Mouse (Mus musculus) c-Kit-positive CD71-negative TER-119-negative erythroid progenitor cells, embryonic 14.5 days (primary cell): ENCODE measurements around the gene Smdt1.
"Not testable (repeated sequence)": the region's sequence is repeated elsewhere in the genome, so short reads cannot be mapped to it uniquely, and the experiment has no call there.

ENCODE experiments used
- DNase-seq: peaks from one replicate; pipeline ENCODE4 v3.0.0-alpha.2; 2013; ENCODE audit warnings: low read depth

Gene Smdt1

DNA sequence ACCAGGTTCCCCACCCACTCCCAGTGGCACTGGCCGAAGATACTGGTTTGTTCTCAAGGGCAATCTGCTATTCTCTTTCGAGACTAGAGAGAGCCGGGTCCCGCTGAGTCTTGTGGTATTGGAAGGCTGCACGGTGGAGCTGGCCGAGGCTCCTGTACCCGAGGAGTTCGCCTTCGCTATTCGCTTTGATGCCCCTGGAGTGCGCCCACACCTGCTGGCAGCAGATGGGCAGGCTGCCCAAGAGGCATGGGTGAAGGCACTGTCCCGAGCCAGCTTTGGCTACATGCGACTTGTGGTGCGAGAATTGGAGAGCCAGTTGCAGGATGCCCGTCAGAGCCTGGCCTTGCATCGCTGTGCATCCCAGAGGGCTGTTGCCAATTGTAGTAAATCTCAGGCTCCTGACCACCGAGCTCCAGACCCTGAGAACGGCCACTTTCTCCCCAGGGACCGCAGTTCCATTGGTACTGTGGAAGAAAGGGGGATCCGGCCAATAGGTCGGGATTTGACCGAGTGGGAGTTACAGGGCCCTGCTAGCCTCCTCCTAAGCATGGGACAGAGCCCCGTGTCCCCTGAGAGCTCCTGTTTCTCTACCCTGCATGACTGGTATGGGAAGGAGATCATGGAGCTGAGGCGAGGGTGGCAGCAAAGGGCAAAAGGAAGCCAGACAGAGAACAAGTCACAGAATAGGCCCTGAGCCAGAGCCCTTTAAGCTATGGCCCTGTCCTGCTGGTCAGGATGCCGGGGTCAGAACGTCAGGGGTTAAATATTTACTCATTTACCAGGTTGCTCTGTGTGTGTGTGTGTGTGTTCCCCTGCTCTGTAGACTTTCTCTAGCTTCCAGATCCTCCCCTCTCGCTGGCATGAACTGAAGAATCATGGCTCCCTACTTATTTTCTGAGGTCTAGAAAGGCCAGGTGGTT is 4.9 kb downstream of the Smdt1 start:
- no peak for DNase-seq

DNA sequence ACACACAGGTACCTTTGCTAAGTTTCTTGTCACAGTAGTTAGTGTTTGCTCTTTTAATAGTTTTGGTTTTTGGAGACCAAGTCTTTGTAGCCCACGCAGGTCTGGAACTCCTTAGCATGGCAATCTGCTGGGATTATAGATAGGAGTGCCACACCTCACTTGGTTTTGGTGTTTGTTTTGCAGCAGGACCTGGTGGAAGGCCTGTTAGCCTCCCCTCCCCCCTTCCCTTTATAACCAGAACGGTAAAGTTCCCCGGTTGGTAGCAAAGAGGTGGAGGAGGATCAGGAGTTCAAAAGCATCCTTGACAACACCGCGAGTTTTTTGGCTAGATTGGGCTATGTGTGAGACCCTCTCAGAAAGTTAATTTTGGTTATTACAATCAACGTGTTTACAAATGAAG is 6.2 kb downstream of the Smdt1 start:
- no peak for DNase-seq

DNA sequence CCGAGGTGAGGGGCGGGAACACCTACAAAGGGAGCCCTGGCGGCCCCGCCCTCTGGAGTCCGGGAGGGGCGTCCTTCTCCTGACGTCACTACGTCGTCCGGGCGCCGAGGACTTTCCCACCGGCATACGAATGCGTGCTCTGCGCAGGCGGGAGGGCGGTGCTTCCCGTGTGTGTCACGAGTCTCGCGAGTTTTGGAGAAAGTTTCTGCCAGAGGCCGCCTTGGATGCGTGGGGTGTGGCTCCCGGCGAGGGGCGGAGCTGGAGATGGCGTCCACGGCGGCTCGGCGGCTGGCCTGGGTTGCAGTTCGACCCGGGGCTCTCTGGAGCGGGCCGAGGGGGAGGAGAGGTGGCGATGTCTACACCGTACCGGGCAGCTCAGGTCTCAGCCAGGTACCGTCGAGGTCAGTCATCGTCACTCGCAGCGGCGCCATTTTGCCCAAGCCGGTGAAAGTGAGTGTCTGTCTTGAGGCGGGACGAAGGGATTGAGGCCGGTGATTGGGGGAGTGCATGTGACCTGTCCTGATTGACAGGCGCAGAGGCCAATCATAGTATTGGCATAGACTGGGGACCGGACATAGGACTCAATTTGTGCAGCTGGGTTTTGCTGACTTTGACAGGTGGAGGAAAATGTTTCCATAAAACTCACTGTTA is 7.2 kb downstream of the Smdt1 start:
- peak; percentile 99 for DNase-seq

DNA sequence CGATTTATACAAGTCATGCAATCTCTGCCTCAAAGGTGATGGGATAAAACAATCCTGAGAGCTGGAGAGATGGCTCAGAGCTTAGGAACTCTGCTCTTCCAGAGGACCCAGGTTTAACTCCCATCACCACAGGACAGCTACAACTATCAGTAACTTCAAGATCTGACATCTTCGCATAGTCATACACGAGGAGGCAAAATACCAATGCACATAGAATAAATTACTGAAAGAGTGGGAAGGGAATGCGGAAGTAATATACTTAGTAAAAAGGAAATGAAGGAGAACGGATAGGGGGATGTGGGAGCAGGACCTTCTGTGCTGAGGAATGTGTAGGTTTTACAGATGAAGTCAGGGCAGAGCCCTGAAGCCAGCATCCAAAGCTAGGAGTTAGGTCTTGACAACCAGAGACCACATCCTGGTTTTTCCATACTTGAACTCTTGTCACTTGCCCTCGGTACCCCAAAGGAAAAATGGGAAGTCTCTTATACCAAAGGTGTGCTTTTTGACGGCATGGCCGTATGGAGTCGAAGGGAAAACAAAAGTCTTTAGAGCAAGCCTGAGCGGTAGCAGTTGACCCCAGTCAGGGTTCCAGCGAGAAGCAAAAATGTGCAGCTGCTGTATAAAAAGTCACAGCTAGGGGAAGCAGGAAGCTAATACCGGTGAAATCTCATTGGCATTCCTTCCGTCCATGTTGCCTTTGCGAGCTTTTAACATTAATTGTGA is 8.0 kb downstream of the Smdt1 start:
- no peak for DNase-seq

DNA sequence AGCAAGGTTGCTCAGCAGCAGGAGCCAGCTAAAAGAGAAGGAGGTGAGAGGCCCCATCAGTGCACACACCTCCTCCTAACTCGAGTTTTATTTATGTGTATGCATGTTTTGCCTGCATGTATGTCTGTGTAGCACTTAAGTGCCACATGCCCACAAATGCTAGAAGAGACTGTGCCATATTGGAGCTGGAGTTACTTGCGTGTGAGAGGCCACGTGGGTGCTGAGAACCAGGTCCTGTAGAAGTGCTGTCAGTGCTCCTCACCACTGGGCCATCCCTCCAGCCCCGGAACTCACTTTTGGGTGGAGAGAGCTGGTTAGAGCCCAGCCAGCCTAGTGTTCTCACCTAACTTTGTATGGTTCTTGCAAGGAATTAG is 8.5 kb downstream of the Smdt1 start:
- DNase-seq = no peak

DNA sequence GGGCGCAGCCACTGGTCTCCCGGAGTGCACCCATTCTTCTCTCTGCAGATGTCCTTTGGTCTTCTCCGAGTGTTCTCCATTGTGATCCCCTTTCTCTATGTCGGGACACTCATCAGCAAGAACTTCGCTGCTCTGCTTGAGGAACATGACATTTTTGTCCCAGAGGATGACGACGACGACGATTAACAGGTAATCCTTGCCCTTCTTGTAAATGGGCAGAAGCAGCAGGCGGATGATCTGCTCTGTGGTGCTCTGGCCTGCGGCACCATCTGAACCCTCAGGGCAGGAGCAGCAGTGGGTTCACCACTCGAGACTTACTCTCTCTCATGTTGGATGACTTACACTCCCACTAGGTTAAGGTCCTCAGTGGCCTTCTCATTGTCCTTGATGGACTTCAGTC is 9.1 kb downstream of the Smdt1 start:
- DNase-seq = no peak

DNA sequence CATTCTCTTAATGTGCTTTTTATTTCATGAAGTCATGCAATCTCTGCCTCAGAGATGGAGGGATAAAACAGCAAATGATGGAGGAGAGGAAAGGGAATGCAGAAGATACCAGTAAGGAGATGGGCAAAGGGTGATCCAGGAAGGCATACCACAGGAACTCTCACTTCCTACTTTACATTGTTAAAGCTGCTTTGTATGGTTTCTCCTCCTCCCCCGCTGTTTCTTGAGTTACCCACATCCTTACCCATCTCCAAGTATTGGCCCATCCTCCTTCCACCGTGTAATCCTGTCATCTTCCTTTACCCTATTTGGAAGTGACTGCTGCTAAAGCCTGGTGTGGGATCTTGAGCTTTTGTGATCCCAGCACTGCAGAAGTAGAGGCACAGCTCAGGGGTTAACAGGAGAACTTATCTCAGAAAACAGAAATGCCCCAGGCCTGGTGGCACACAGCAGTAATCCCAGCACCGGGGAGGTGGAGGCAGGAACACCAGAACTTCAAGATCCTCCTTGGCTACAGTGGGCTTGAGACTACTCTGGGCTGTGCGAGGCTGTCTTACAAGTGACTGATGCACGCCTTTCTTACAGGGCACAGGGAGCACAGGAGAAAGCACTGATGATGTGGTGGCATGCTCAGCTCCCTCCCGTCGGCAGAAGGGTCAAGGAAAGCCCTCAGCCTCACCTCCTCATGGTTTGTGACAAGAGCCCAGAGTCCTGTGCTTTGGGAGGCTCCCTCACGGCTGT is 9.7 kb downstream of the Smdt1 start:
- no peak for DNase-seq

DNA sequence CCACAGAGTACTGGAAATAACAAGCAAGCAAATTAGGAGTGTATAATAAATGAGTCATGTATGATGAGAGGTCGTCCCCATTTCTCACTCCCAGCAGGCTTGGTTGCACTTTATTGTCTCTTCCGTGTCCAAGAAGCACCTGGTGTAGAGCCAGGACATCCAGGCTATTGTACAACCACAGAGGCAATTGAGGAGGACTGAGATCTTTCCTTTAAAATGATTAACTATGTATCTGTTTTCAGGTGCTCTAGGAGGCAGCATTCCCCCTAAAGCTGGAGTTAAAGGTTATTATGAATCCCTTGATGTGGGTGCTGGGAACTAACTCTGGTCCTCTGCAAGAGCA is 10.2 kb downstream of the Smdt1 start:
- DNase-seq = no peak

DNA sequence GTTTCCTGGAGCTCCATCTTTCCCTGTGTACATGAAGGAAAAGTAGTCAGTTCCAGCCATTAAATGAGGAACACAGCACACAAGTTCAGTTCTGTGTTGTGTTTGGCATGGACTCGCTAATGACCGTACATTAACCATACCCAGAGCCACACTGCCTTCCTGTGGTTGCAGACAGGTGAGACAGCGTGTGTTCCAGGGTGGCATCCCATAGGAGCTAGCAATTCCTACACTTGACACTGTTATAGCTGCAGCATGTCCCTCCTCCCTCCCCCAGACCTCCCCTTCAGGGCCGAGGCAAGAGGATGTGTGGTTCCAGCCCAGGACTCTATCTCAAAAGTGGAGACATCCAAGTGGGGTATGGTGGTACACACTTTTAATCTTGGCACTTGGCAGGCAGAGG is 11.6 kb downstream of the Smdt1 start:
- no peak for DNase-seq

DNA sequence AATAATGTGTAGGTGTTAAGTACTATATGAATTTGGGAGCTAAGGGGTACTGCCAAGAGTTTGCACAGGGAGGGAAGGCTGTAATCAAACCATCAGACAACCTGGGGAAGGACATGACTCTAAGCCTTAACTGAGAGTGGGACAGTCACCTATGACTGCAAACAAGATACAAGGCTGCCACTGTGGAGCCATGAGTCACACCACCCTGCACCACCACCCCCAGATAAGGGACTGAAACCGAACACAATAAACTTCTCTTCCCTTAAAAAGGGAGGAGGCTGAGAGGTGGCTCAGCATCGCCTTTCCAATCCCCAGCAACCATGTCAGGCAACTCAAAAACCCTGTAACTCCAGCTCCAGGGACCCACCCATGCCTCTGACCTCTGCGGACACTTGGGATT is 12.7 kb downstream of the Smdt1 start:
- no peak for DNase-seq

DNA sequence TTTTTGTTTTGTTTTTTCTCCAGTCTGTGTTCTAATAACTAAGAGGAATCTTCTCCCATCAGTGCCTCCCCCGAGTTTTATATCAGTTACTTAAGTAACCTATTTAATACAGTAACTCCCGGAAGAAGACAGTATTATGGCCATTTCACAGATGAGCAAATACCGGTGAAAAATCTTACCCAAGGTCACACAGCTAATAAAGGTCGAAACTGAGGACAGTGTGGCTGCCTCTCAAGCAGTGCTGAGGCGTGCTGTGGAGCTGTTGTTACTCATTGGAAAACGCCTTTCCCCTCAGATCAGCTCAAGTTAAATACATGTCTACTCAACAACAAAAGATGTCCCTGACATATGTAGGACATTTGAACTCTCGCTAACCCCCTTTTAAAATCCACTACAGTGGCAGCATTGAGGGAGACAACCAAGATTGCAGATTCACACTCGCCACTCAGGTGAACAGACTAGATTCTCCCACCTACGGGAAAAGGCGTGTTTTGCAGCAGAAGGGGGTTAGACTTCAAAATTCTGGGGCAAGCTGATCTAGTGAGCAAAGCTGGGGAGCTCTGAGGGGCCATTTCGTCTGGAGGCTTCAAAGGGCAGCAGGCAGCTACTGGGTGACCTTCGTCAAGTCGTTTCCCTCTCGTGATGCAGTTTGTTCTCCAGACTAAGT is 14.5 kb downstream of the Smdt1 start:
- no peak for DNase-seq

DNA sequence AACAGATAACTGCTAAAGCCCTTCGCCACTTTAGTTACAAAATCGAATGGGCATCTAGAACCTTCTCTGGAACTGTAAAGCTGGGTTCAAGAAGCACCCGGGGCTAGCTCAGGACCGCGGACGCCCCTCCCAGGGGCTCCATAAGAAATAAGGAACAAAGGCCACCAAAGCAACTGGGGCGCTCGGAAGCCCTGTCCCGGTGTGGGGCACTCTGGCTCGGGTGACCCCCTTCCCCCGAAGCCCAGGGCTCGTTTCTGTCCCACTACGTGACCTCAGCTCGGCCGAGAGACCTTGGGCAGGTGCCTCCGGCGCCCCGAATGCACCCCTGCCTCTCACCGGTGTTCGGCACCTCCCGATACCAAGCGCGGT is 15.0 kb downstream of the Smdt1 start:
- no peak for DNase-seq

DNA sequence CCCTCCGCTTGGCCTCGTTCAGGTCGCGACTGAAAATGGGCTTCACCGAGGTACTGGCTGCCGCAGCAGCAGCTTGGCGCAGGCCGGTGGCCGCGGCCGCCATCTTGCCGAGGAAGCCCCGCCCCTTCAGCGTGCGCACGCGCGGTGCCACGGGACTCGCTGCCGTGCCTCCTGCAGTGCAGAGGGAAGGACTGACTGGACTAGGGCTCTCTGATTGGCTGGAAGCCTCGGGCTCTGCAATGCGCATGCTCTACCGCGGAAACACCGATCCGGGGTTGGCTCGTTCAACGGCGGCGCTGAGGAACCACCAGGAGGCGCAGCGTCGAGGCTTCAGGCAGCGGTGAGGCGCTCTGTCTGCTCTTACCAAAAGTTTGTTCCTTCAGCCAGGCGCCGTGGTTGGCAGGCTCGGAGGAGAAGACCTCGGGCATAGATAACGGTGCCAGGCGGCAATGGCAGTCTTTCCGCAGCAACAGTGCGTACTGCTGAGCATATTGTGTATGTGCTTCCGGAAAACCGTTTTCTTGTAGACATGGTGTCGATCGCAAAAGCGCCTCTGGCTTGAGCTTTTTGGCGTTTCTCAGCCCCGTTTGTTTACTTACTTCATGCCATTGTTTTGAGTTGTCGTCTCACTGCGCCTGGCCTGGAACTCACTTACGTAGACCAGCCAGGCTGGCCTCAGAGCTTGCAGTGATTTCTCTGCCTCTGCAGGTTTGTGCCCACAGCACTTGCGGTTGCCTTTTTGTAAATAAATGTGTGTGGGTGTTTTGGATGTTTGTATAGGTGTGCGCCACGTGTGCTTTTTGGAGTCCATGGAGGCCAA is 15.6 kb downstream of the Smdt1 start, which contains the start of gene Ndufa6:
Ndufa6 (minus strand) TSS at position 197 of the 820 bp plus-strand sequence.
- peak; percentile 93 for DNase-seq

DNA sequence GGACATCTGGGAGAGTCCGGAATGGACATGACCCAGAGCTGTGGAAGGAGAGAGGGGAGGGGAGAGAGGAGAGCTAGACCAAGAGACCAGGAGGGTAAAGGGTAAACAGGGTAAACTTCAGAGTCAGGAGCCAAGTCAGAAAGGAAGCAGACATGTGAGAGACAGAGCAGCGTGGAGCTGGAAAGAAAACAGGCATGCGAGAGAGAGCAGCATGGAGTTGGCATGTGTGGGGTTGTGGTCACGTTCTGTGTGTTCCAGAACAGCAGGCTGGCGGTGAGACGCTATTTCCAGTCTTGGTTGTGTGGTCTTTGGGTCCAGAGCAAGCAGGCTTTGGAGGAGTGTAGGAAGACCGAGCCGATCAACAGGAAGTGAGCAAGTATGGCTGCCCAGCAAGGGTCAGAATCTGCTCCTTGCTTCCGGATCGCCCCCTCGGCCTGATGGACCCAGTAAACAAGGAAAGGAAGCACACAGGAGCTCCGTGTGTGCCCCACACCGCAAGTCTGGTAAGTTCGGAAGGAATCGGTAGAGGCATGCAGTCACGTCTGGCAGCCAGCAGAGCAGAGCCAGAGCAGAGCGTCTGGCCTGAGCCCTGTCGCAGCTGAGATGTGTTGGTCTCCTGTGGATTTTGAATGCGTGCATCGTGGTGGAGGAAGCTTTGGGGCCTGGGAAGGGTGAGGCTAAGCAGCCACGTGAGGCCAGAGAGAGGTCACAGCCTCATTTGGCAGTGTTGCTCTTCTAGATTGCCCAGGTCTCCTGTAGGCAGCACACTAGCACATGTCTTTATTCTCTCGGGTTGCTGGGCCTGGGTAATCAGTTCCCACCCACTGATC is 19.9 kb downstream of the Smdt1 start:
- DNase-seq = no peak

DNA sequence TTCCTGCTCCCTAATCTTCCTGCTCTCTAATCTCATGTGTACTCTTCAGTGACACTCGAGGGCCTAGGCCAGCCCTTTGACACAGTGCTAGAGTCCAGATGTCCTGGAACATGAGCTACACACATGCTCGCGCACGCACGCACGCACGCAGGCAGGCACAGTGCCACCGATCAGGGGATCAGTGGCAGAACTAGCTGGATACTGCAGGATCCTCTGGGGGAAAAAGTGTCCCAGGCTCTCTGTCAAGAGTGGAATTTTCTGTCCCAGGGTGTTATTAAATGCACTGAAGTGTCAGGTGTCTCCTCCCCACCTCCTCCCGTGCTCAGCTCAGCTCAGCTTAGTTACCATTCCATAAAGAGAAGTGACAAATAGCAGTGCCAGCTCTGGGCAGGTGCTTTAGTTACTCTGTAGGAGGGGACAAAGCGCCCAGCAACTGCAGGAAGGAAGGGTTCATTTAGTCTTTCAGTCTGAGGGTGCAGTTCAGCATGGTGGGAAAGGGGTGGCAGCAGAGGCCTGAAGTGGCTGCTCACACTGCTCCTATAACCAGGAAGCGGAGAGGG is 22.8 kb downstream of the Smdt1 start:
- no peak for DNase-seq

DNA sequence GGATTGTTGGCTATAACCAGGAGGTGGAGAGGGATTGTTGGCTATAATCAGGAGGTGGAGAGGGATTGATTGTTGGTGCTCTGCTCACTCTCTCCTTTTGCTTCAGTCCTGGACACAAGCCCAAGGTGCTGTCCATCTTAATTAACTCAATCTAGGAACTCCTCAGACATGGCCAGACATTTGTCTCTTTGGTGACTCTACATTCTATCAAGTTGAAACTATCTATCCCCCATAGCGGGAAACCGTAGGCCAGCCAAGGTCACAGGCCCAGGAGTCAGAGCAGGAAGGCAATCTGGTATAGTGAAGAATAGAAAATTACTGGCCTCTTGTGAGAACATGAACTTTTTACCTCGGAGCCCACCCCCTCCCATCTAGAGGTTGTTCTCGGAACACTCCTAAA is 23.5 kb downstream of the Smdt1 start:
- DNase-seq = no peak

DNA sequence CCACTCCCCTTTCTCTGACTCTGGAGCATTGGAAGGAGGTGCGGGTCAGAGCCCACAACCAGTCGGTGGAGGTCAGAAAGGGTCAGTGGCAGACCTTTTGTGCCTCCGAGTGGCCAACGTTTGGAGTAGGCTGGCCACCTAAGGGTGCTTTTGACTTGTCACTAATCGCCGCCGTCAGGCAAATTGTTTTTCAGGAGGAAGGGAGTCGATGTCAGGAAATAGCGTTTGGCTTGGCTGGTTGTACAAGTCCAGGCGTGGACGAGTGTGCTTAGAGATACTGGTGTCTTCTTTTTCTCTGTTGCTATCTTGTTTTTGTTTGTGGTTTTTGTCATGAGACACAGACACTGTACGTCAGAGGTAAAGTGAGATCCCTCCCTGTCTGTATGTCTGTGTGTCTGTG is 25.0 kb downstream of the Smdt1 start:
- DNase-seq = not testable (repeated sequence)

DNA sequence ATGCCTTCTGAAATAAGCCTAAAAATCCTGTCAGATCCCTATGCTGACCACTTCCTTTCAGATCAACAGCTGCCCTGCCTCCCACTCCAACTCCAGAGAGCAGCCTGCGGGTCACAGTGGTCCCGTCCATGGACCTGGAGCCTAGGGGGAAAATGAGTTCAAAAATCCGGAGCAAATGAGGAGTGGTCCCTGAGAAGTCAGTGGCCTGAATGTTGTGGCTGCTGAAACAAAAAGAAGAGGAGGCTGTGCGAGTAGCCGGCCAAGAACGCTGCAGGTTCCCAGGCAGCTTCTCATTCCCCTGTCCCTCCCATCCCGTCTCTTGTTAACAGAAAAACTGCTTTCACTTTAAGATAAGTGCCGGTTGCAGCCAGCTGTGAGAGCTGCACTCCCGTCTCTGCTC is 25.8 kb downstream of the Smdt1 start:
- not testable (repeated sequence) for DNase-seq

DNA sequence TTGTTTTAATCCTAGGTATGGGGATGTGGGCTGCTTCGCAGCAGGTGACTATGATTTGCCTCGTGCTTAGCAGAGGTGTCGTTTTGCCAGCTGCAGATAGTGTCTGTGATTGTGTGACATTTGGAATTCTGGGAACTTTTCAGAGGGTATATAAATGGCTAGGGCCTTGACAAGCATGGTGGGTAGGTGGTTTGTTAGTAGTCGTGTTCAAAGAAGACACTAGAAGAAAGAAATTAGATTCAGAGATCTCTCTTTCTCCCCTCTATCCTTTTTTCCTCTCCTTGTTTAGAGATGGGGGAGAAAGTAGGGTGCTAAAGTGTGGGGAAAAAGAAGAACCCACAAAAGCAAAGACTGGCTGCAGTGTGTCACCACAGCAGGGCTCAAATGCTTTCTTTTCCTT is 29.4 kb downstream of the Smdt1 start:
- no peak for DNase-seq

DNA sequence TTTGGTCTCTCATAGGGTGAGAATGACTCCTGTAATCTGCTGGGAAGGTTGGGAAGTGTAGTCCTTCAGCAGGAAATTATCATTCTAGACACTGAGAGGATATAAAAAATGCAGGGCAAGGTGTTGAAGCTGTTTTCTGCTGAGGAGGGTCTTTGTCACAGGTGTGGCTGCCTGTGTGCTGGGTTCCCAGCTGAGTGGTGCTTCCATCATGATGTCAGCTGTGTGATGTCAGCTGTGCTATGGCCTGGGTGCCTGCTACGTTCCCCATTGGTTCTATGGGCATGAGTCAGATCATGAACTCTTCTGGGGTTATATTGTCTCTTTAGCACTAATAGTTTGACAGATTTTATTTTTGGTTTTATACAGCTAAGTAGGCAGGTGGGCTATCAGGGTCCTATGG is 30.1 kb downstream of the Smdt1 start:
- DNase-seq = no peak
